Mouse (Mus musculus) ovary, postnatal 14 days (tissue): ENCODE data around the gene Ugt1a5.
"Not testable (repeated sequence)": the region's sequence is repeated elsewhere in the genome, so short reads cannot be mapped to it uniquely, and the experiment has no call there.

Experiments
- DNase-seq: peaks from one replicate; pipeline ENCODE4 v3.0.0; 2022; ENCODE audit warnings: low spot score

Gene Ugt1a5

DNA sequence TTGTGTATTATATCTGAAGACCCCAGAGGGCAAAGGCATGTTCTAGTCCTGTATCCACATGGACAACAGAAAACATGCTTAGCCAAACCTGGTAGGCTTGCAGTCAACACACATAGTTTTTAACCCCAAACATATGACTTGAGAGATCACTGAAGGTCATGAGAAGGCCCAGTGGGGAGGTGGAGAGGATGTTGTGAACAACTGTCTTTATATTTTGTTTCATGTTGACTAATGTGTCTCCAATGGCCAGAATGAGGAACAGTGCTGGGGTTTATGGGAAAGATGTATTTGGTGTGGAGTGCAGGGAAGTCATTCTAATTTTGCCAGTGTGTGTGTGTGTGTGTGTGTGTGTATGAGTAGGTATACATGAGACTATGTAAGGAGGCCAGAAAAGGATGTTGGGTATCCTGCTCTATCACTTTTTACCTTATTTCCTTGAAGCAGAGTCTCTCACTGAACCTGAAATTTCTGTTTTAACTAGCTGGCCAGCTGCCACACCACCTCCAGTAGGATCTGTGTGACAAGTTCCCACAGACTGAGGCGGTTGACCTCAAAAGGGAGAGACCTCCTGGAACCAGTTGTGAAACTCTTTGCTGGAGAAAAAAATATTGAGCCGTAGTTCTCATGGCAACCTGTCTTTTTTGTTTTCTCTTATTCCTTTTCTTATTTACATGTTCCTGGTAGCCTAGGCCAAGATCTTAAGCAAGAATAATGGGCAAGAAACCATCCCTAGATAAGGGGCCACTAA, 58.4 kb downstream of the Ugt1a5 start:
- DNase-seq: peak; percentile 15

DNA sequence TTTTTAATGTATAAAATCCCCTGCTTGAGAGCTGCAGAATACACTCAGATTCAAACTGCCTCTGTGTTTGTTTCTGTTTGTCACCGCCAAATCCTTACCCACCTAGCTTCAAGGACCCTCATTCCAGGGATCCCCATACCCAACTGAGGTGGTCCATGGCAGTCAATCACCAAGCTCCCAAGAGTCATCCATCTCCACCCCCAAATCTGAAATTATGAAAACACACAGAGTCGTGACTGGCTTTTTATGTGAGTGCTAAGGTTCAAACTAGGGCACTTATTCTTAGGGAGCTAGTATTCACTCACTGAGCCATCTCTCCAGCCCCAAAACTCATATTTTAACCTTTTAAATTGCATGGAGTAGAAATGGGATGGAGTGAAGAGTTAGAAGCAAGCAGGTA, 59.5 kb downstream of the Ugt1a5 start:
- DNase-seq: not testable (repeated sequence)

DNA sequence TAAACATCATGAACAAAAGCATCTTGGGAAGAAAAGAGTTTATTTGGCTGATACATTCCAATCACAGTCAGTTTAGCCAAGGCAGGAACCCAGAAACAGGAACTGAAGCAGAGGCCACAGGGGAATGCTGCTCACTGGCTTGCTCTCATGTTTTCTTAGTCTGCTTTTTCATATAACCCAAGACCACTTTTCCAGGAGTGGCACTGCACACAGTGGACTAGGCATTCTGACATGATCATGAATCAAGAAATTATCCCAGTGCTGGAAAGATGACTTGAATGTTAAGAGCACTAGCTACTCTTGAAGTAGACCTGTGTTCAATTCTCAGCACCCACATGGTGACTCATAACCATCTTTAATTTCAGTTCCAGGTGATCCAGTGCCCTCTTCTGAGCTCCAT, 59.9 kb downstream of the Ugt1a5 start:
- no peak for DNase-seq

DNA sequence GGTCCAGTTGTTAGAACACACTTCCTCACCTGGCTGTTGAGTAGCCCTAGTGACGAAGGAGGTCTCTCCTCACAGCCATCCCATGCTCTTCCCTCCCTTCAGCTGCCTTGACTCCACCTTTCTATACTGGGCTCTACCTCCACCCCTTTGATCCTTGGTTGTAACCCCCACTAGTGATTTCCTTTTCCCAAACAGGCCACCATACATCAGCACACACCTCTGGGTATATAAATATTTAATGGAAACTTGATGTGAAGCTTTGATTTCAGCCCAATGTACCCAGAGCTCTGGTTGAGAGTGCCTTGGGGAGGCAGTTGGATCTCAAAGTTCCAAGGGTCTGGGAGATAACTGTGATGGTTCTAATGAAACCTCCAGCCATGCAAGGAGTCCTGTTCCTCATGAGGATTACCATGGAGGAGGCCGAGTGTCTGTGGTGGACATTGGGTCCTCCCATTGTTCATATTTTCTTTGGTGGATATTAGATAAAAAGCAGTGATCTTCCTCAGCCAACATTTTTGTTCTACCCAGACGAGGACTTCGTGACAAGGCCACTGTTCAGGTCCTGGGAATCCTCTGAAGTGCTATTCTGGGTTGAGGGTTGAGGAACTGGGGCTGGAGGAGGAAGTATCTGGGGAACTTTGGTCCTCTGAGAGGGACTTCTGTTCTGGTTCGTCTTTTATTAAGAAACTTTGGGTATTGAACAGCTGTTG, 61.0 kb downstream of the Ugt1a5 start, which contains the start of gene Mroh2a:
Gene Mroh2a, plus strand, starts transcription at position 317 of the 710 bp plus-strand sequence.
- no peak for DNase-seq

DNA sequence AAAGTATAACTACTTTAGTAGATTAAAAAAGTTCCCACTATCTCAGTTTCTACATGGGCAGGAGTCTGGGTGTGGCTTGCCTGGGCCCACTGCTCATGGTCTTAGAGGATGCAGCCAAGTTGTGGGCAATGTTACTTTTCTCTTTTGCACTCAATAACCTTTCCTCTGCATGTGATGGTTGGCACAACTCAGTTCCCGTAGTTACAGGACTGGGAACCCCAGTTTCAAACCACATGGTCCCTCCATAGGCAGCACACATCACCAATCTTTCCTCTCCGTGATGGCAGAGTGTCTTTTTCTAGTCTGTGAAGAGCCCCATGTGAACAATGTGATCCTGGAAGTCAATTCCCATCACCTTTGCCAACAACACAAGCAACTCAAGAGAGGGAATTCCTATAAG, 61.7 kb downstream of the Ugt1a5 start:
- DNase-seq: no peak

DNA sequence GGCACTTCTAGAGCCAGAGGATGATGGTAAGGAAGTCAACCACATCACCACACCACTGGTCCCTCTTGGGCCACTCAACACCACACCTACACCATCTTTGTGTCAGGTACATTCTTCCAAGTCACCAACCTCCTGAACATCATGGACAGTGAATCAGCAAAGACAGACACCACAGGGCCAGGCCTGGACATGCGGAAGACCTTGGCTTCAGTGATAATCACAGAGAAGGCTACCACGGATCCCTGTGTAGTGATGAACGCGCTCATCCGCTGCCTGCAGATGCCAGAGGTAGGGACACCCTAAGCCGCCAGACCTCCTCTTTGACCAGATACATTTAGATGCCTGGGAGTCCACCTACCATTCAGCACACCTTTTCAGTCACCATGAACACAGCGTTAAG, 62.3 kb downstream of the Ugt1a5 start:
- DNase-seq: no peak

DNA sequence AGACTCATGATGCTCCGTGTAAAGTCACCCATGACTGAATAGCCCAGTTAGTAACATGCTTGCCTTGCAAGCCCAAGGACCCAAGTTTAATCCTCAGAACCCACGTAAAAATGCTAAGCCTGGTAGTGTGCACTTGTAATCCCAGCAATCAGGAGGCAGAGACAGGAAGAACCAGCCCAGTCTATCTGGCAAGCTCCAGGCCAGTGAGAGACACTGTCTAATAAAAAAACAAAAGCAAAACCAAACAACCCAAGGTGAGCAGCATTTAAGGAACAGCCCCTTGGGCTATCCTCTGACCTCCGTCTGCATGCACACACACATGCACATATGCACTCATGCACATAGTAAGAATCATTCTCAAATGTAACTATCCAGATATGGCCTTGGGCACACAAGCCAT, 63.8 kb downstream of the Ugt1a5 start:
- DNase-seq: no peak

DNA sequence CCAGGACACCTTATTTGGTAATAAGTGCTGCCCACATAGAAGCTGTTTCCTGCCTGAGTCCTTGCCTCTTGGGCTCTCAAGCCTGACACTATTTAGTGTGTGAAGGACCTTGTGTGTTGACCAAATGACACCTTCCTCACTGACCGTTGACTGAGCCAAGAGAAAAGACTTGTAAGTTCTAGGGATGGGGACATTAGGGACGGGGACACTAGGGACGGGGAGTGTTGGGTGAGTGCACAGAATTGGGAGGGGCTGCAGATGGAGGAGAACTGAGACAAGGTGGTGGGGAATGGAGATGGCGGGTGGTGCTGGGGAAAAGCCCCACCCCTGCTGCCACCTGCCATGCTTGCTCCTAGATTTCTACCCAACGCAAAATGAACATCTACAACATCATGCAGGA, 64.2 kb downstream of the Ugt1a5 start:
- no peak for DNase-seq

DNA sequence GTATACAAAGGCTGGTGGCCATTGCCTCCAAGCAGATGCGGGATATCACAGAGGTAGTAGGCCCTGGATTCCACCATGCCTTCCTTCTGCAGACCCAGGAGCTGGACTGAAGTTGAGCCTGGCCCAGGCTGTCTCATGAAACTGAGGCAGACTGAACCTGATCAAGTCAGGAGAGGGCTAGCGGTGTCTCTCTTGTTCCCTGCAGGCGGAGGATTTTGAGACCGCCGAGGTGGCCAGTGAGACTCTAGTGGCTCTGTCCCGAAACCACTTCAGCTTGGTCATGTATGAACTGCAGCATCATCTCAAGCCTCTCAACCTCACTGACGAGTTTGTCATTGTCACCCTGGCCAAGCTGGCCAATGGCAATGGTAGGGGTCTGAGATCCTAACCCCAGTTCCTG, 64.6 kb downstream of the Ugt1a5 start:
- no peak for DNase-seq

DNA sequence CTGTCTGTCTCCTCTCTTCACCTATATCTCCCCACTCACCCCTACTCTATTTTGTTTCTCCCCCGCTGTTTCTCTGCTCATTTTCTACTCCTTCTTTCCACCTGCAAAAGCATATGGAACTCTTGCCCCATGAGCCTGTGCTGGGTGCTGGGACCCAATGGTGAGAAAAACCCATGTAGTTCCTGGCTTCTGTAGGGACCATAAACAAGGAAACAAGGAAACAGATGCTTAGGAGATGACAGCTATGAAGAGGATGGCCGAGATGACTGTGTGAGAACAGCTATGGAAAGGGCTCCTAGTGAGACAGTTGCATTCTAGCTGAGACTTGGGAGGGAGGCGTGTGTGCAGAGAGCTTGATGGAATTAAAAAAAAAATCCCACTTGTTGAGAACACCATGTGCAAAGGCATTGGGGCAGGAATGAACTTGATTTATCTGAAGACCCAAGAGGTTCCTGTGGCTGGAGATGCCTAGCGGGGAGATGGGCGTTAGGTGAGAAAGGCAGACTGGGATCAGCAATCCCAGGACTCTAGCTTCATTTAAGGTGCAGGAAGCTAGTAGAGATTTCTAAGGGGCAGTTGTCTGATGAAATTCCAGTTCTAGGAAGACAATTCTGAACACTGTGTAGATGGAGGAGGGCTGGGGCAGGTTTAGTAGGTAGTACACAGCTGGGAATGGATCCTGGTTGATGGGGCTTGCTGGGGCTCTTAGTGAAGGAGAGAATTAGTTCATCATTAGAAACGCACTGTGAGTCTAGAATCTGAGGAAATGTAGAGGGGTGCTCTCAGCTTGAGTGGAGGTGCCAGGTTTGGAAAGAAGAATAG, 65.4 kb downstream of the Ugt1a5 start:
- no peak for DNase-seq

DNA sequence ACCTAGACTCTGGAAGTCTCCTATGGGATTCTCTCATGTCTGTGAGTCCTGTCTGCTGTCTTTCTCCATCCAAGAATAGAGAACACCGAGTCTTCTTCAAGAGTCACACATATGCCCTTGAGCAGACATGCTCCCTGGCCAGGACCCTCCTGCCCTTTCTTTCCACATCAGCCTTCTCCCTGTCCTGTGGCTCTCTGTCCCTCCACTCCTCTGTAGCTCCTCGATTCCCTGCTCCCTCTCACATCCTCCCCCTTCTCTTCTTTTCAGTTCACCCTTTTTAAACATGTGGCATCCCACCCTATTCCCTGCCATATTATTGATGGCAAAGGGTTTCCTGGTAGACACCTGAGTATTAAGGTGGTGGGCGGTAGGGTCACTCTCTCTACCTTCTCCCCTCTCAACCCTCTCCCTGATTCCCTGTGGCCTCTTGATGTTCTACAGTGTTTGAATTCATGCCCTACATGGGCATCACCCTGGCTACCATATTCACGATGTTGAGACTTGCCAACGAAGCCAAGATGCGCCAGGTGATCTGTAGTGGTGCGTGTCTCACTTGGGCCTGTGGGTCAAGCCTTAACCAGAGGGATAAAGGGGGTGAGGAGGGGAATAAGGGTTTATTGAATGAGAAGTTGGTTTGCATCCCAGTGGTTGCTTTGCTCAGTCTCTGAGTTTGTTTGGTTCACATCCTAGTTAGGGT, 66.1 kb downstream of the Ugt1a5 start:
- no peak for DNase-seq

DNA sequence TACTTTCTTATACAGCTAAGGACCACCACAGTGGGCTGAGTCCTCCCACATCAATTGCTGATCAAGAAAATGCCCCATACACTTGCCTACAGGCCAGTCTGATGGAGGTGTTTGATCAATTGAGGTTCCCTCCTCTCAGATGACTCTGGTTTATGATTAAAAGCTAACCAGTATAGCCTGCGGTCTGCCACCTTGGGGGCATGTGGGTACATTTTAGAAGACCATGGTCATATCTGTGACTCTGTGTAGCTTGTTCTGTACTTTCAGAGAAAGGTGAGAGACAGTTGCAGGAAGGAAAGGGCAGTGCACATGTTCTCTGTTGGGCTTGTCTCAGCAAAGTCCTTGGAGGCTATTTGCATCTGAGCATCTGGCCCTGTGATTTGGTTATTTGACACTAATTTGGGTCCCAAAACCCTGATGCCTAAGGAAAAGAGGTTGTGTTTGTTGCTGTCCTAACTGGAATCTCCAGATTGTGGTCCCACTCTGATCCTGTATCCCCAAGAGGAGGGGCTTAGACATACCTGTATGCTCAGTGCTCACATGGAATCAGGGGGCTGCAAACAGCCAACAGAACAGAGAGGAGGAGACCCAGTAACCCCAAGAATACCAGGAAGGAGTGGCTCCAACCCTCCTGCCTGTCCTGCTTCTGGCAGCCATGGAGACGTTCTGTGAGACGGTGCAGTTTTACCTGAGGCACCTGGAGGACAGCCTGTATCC, 67.0 kb downstream of the Ugt1a5 start:
- no peak for DNase-seq

DNA sequence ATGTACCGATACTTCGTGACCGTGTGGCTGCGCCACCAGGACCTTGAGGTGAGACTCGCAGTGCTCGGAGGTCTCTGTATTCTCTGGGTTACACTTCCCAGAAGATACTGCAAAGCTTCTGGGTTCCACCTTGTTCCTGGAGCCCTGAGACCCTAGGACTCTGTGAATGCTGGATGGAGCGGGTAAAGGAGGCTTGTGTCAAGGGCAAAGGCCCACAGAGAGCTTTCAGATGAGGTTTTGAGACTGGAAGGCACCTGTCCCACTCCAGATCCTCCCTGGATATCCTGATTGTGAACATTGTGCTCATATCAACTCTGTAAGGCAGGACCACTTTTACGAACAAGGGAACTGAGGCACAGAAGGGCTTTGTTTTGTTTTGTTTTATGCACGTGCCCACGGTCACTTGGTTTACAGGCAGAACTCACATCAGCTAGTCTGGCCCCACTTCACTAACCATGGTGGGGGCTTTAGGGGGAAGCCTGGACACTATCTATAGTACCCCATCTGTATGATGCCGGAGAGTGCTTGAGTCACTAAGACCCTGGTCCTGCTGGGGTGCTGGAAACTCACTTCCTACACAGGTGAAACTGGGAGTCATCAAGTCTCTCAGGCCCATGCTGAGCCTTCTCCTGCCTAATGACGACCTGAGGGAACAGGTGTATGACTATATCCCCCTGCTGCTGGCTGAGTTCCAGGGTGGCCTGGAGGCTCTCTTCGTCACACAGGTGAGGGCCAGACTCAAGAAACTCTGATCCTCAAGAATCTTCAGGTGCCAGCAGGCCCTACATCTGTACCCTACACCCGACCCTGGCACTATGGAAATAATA, 67.8 kb downstream of the Ugt1a5 start:
- DNase-seq: no peak

DNA sequence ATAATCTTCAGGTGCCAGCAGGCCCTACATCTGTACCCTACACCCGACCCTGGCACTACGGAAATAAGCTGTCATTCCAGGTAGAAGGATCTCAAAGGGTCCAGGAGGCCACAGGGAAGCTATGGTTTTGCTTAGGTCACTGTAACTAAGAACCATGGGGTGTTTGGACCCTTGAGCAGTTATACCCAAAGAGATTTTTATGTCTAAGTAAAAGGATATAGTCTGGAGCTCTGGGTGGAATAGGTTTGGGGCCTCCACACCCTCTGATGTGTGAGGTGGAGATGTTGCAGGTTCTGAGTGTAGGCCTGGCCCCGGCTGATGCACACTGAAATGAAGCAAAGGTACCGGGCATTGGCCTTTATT, 68.4 kb downstream of the Ugt1a5 start:
- DNase-seq: no peak

DNA sequence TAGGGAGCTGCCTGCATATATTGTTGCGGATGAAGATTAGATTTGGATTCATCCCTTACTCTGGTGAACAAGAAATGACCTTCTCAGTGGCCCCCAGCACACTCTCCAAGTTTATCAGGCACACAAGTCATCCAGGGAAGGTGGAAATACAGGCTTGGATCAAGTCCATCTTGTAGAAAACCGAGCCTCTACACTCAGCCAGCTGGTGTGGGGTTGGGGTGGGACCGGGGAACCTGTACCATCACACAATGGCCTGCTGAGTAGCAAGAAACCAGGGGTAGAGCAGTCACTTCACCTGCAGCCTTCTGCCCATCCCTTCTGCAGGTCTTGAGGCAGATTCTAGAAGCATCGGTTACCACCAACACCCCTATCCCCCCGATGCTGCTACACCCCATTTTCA, 68.8 kb downstream of the Ugt1a5 start:
- DNase-seq: no peak

DNA sequence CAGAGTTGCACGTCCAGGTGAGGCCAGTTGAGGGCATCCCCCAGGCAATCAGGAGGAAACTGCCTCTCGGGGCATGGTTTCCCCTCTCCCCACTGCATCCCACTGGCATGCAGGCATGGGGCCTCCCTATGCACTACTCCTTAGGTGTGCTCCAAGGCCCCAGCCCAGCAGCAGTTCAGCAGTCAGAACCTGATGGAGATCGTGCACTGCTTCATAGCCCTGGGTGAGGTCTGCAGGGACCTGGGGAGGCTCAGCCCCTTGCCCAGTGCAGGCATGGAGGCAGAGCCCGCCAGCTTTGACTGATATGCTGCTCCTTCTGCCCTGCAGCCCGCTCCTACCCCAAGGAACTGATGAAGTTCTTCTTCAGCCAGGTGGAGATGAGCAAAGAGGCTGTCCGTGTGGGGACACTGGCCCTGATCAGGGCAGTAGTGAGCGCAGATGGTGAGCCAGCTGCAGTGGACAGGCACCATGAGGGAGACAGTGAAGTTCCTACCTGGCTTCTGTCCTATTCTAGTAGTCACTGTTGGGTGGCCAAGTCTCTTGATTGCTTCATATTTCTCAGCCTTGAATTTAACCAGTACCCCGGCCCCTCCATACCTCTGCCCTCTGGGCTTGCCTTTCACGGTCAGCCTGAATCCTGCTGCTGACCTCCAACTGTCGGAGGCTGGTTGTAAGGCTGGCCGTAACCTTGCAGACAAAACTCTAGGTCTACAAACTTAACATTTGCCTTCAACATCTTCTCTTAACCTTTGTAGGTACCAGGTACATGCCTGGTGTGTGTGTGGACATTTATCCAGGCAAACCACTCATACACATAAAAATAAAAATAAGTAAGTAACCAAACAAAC, 69.5 kb downstream of the Ugt1a5 start:
- no peak for DNase-seq

DNA sequence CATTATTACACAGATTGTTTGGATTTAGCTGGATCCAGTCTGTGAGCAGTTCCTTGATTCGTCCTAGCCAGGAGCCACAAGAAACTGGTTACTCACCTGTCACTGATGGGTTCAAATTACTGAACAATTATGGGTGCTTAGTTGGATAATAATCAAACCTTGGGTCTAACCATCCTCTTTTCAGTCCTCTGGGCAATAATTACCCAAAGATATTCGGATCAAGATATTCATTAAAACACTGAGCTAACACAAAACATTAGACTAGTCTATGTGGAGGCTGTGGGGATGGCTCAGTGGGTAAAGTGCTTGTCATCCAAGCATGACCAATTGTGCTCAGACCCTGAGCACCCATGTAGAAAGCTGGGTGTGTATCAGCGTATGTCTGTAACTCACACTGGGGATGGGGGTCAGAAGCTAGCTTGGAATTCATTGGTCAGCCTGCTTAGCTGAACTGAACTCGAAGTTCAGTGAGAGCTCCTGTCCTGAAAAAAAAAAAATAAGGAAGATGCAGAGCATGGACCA, 70.1 kb downstream of the Ugt1a5 start:
- no peak for DNase-seq

DNA sequence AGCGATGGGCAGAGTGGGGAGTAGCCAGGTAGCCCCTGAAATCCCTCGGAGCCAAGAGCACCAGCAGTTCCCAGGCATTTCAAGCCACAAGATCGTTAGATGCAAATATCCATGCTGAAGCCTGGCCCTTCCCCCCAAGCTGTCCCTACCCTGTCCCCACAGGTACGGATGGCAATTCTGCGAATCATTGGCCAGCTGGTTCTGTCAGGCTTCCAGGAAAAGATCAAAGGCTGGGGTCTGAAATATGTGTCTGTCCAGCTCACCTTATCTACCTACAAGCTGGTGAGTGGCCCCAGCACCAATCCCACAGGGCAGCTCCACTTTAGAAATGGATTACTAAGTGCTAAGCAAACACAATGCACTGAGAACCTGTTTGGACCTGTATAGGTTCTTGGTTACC, 71.5 kb downstream of the Ugt1a5 start:
- DNase-seq: no peak

DNA sequence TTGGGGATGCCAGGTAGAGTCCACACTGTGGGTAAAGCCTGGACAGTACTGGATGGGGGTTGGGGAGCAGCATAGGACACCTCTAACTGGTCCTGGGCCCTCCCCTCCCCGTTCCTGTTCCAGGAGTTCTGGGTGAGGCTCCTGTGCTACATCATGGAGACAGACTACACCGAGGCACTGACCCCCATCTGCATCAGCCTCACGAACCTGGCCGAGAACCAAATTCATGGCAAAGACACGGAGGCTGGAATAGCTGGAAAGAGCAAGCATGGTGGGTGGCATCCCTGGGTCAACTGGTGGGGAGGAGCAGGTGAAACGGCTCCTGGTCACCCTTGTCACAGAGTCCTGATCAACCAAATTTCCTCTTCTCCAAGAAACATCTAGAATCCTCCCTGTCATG, 73.0 kb downstream of the Ugt1a5 start:
- no peak for DNase-seq

DNA sequence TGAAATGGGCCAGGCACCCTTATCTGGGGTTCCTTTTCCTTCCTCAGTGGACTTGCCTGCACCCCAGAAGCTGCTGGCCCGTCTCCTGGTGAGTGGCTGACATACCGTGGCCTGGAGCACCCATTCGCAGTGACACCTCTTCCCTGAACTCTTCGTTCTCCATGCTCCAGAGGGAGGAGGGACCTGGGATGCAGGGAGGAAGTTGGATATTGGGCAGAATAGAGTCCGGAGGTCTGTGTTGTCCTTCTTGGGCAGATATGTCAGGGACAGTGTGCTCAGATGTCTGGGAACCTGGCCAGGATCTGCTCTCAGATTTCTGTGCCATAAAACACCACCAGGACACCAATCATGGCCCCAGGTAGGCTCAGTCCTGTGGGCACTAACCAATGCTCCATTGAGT, 74.3 kb downstream of the Ugt1a5 start:
- DNase-seq: no peak
